Mouse (Mus musculus) cortical plate, adult 2 months (tissue): Measurements from ENCODE around the gene Fgfr2.

Experiments used
- CTCF ChIP-seq: fragments of 200-500 bp; IDR thresholded peaks from 2 replicates; pipeline ENCODE4 v1.5.1; 2011; ENCODE audit warnings: mild to moderate bottlenecking, control low read depth, low read length; ENCODE audit not compliant: insufficient read depth; ENCODE audit errors: extremely low read depth
- POLR2A ChIP-seq: fragments of 200-500 bp; IDR thresholded peaks from 2 replicates; pipeline ENCODE4 v1.6.1; 2011; ENCODE audit warnings: mild to moderate bottlenecking, low read length, control low read depth; ENCODE audit not compliant: insufficient read depth; ENCODE audit errors: extremely low read depth

- TF ChIP-seq CTCF: no peak
- TF ChIP-seq POLR2A: no peak
These were observed 2567.6 kb downstream of the Fgfr2 start for GRCm38 (mm10) chr7:130555597-130555996.
